Mouse (Mus musculus) layer of hippocampus, adult 2 months (tissue): ENCODE measurements around the gene Adap1. TPM values are rescaled to one million over a fixed set of nuclear protein-coding genes. Genes with fewer than 3 reads are reported as not detected.

Experiments
- DNase-seq, 2 experiments: peaks; one replicate each; pipeline ENCODE4 v3.0.0; 2022; ENCODE audit warnings: low spot score in 2 of 2
- H3K27ac ChIP-seq: fragments of 200-600 bp; 2 replicates; pipeline ENCODE4 v1.8.1; 2022
- H3K4me3 ChIP-seq: fragments of 200-600 bp; 2 replicates; pipeline ENCODE4 v1.8.1; 2022; ENCODE audit warnings: mild to moderate bottlenecking
- CTCF ChIP-seq: fragments of 200-600 bp; conservative IDR thresholded peaks from 2 replicates; pipeline ENCODE4 v1.8.1; 2022; ENCODE audit warnings: antibody characterized with exemption, mild to moderate bottlenecking, moderate library complexity
- total RNA-seq, 2 experiments: library from RNA; stranded (reverse); gene quantifications; 2 replicates each; pipeline ENCODE4 v1.2.3; 2021

The Adap1 gene
- total RNA-seq, 2 experiments from 2014 or later: 162 to 171 TPM

DNA sequence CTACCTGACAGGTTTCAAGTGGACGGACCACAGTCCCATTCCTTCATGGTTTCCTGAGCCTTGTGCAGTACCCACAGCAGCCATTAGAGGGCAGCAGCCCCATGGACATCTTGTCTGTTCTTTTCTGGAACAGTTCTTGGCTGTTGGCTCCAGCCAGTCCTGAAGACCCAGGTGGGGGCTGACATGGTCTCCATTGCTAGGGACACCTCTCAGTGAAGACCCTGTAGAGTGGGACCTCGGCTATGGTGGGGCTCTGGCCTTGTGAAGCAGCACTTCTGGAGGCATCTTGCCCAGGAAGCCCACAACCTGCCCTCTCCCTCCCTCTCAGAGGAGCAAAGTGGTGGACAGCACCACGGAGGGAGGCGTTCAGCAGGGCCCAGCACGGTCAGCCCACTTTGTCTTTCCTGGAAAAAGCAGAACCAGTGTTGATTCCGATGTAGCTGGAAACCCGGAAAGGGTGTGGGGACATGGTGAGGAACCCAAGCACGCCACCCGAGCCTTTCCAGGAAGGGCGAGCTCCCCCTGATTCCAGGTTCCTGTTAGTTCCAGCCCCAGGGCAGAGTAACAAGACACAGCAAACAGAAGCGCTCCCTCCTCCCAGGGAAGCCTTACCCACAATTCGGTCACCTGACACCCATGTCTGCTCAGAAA is 39.0 kb upstream of the Adap1 start:
- TF ChIP-seq CTCF: peak; percentile 99
- Histone ChIP-seq H3K27ac (peak overlapping the region; percentile 91), H3K4me3 (peak overlapping the region; percentile 0; the same call in 1 of the 2 replicates)
- DNase-seq: peak; percentile 79 to 93

DNA sequence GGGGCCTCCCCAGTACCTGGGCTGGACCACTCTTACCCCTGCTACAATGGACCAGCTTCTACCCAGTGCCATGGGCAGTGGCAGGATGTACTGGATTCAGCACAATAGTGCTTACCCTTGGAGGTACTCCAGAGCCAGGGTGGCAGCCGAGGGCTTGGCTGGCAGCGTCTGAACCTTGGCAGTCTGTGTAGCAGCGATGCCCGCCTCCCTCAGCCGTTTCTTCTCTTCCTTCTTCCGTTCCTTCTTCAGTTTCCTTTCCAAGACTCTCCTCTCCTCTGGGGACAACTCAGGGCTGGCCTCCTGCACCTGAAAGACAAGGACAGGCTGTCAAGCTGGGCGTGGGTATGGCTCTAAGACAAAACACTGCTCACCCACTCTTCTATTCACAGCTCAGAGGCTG is 38.4 kb upstream of the Adap1 start:
- DNase-seq: no peak
- peak overlapping the region; percentile 91 for H3K27ac ChIP-seq
- H3K4me3 ChIP-seq: no peak overlapping the region
- no peak for TF ChIP-seq CTCF

DNA sequence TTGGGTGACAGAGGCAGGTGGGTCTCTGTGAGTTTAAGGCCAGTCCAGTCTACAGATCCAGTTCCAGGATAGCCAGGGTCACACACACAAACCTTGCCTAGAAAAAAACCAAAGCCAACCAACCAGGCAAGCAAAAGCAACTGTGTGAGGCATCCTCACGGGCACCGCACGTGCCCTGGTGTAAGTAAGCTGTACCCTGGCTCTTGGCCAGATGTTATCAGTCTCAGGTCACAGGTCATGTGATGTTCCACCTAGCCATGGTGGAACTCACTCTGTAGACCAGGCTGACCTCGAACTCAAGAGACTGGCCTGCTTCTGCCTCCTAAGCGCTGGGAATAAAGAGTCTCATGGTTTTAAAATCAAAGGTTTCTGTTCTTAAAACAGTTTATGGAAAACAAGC is 33.8 kb upstream of the Adap1 start:
- Histone ChIP-seq H3K4me3 (no peak overlapping the region), H3K27ac (peak overlapping the region; percentile 73)
- no peak for DNase-seq
- no peak for TF ChIP-seq CTCF

DNA sequence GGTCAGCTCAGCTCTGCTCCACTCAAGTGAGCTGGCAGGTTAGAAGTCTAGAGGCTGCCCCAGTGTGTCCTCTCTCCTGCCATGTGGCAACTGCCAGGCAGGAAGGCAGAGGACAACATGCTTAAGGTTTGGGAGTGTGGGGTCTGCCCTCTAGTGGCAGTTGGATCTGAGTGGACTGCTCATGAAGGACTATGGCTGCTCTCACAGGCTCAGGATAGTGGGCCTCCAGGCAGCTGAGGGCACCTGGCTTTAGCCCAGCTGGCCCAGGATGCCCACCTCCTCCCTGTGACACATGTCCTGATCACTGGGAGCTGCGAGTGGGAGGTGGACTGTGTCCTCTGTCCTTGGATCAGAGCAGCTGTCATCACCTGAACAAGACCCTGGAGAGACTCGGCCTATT is 33.2 kb upstream of the Adap1 start:
- peak; percentile 77 for TF ChIP-seq CTCF
- no peak for DNase-seq
- H3K27ac ChIP-seq: peak overlapping the region; percentile 73
- no peak overlapping the region for H3K4me3 ChIP-seq

DNA sequence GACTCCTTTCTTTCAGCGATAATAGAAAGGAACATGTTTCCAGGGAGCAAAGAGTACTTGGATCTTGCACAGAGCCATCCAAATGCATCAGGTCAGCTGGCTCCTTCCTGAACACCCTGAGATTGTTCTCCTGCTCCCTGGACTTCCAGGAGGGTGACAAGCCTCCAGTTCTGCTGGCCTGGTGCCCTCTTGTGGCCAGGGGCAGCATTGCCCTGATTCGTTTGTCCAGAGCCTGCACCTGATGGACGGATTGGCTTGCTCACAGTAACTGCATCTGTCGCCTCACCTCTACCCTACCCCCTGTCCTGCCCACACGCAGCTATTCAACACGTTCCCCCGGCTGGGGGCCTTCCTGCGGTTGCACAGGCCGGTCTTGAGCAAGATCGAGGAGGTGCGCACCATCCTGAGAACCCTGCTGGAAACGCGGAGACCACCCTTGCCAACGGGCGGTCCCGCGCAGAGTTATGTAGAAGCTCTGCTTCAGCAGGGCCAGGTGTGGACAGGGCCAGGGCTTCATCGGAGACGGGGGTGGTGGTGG is 29.9 kb upstream of the Adap1 start:
- H3K4me3 ChIP-seq: no peak overlapping the region
- no peak overlapping the region for H3K27ac ChIP-seq
- peak; percentile 76 to 87 for DNase-seq
- TF ChIP-seq CTCF: peak; percentile 95

DNA sequence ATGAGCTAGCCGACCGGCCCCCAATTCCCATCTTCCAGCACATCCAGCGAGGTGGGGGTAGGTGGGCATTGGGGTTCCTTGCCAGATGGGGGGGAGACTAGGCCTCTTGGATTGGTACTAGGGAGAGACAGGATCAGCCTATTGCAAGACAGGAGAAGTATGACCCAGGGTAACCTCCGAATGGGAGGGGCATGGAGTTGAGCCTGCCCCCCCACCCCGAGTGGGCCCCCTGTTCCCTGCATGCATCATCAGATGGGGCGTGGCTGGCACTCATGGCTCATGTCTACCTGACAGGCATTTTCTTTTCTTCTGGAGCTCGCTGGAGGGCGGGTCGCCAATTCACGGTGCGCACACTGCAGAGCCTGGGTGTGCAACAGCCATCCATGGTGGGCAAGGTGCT is 28.5 kb upstream of the Adap1 start:
- no peak for DNase-seq
- no peak overlapping the region for H3K4me3 ChIP-seq
- TF ChIP-seq CTCF: no peak
- H3K27ac ChIP-seq: no peak overlapping the region

DNA sequence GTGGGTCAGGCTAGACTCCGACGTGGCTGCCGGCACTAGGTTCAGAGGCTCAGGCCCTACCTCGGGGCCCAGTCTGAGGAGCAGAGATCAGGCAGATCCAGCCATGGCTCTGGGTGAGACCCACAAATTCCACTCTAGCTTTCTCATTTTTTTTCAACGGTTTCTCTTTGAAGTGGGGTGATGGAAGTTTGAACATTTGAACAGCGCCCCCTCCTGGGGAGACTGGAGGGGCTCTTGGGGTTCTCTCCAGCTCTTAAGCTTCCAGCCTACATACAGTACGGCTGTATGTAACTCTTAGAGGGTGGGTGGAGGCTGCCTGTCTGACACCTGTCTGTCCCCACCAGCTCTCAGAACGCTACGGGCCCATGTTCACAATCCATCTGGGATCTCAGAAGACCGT is 28.1 kb upstream of the Adap1 start:
- DNase-seq: peak in 1 of 2 experiments; percentile 42
- no peak overlapping the region for H3K4me3 ChIP-seq
- TF ChIP-seq CTCF: peak; percentile 75
- no peak overlapping the region for H3K27ac ChIP-seq

DNA sequence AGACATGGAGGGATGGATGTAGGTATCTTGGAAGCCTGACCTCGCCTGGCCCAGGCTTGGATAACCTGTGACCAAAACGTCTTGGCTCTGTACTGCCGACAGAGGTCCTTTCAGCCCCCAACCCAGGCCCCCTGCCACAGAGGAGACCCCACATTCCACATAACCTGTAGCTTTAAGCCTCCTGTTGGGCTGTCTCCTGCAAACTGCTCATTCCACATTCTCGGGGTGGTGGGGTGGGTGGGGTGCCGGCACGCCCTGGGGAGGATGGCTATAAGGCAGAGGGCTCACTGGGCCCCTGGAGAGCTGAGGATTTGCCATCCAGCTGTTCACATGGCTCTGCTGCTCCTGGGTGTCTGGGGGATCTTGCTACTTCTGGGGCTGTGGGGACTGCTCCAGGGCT is 26.9 kb upstream of the Adap1 start, which contains the start of gene Cyp2w1:
Cyp2w1 (plus strand) TSS at position 301 of the 400 bp plus-strand sequence.
- TF ChIP-seq CTCF: no peak
- no peak within 1 kb of the TSS for H3K27ac ChIP-seq
- no peak for DNase-seq
- no peak within 1 kb of the TSS for H3K4me3 ChIP-seq

DNA sequence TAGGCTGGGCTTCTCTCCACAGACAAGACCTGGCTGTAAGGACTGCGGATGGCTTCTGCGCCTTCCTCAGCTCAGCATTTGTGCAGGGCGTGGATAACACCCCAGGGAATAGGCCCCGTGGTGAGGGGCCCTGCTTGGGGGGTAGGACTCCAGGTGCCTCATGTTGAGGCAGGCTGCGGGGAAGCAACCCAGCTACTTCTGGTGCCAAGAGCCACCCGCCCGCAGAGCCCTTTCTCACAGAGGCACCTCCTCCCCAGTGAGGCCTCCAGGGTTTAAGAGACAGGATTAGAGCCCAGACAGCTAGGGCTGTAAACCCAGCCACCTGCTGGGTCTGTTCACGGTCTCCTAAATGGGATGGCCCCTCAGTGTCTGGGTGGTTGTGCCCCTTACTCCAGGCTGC is 26.2 kb upstream of the Adap1 start:
- TF ChIP-seq CTCF: no peak
- no peak overlapping the region for H3K27ac ChIP-seq
- no peak overlapping the region for H3K4me3 ChIP-seq
- DNase-seq: no peak

DNA sequence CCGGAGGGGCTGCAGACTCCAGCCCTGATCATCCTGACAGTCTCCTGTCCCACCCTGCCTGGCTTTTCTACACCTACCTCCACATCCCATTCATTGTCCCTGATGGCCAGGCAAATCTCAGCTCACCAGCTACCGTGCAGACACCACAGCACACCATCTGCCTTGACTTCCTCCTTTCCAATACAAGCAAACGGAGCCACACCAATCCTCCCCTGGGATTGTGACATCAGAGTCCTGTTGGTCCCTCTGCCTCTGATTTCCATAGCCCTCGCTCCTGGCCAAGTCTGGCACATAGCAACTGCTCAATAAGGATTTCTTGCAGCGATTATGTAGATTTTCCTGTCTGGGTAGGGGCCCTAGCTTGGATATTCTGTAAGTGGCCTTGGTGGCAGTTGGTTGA is 25.7 kb upstream of the Adap1 start, which contains the start of gene Cox19:
Cox19 (minus strand) TSS at position 285 of the 400 bp plus-strand sequence.
- no peak for DNase-seq
- TF ChIP-seq CTCF: no peak
- no peak within 1 kb of the TSS for H3K27ac ChIP-seq
- H3K4me3 ChIP-seq: no peak within 1 kb of the TSS

DNA sequence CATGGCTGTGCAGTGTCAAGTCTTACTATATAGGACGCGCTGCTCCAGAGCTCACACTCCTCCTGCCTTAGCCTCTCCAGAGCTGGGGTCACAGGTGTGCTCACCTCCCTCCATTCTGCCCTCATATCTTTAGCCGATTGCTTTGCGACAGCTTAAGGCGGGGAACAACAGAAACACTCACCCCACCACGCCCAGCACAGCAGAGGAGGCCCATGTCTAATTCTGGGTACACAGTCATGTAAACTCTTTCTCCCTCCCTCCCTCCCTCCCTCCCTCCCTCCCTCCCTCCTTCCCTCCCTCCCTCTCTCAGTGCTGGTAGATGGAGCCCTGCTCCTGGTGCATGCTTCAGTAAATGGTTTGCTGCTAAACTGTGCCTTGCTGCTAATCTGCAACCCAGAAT is 24.3 kb upstream of the Adap1 start:
- DNase-seq: no peak
- H3K4me3 ChIP-seq: no peak overlapping the region
- no peak overlapping the region for H3K27ac ChIP-seq
- TF ChIP-seq CTCF: no peak

DNA sequence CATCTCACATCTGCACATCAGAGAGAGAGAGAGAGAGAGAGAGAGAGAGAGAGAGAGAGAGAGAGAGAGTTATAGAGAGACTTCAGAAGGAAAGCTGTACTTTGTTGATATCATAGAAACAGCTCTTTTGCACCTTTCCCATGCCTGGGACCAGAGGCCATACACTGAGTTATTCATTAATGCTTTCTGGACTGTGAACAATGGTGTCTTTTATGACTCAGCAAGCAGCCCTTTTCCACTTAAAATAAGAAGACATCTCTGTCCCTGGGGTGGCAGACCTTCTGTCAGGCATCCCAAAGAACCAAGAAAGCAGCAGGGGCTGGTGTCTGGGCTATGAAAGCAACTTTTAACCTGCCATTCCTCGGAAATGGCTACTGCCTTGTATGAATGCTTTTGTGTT is 21.8 kb upstream of the Adap1 start:
- no peak overlapping the region for H3K4me3 ChIP-seq
- no peak for TF ChIP-seq CTCF
- DNase-seq: no peak
- H3K27ac ChIP-seq: no peak overlapping the region

DNA sequence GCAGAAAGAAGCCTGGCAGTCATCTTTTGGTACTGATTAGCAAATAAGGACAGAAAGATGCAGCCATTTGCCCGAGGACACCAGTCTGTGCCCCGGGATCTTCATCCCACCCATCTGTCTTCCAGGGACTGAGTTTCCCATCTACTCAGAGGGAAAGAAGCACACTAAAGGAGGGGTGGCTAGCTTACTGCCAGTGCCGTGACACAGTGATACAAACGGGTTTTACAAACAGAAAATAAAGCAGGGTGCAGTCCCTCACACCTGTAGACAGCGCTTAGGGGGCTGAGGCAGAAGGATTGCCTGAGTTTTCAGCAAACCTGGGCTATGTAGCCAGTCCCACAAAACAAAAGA is 19.9 kb upstream of the Adap1 start:
- TF ChIP-seq CTCF: no peak
- H3K27ac ChIP-seq: peak overlapping the region; percentile 77
- no peak for DNase-seq
- peak overlapping the region; percentile 76 for H3K4me3 ChIP-seq

DNA sequence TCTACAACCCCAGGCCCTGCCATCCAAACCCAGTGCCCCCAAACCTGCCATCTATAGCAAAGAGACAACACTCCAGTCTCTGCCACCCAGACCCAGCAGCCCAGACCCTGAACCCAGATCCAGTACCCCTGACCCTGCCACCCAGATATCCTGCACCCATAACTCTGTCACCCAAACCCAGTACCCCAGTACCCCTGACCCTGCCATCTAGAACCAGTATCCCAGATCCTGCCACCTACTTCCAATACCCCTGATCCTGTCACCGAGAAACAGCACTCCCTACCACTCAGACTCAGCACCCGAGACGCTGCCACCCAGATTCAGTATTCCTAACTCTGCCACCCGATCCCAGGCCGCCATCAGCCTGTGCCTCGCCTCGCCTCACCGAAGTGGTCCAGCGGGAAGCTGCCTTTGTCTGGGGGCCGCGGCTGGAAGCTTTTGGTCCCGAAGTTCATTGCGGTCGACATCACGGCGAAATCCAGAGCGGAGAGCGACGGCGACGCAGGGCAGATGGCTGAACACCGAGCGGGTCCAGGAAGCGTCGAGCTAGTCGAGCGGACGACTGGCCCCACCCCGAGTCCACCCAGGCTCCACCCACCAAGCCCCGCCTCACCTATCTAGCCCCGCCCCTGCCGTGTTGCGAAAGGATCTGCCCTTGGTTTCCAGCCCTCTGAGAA is 19.4 kb upstream of the Adap1 start:
- H3K4me3 ChIP-seq: peak overlapping the region; percentile 76
- DNase-seq: peak; percentile 90 to 92
- peak; percentile 15; the same call in 1 of the 2 replicates for TF ChIP-seq CTCF
- H3K27ac ChIP-seq: peak overlapping the region; percentile 92
